Mouse (Mus musculus): ENCODE results near the gene Xkrx. TPM values are rescaled to one million over a fixed set of nuclear protein-coding genes. Genes with fewer than 3 reads are reported as not detected.
"Not testable (repeated sequence)": the region's sequence is repeated elsewhere in the genome, so short reads cannot be mapped to it uniquely, and the experiment has no call there.

The Xkrx gene
- total RNA-seq (2014; rRNA removed) (0.05 and 0.24 TPM in 2 replicates), polyA plus RNA-seq (2015; fragmentation: Nextera tagmentation; extraction: Ambion mirVana) (0.79 and 0.98 TPM in 2 replicates)

GRCm38 (mm10) chrX:134162043-134162720 is at the start of gene Xkrx:
Gene Xkrx, minus strand, starts transcription at chrX:134162076.
- peak within 1 kb of the TSS; percentile 52 for H3K4me2 ChIP-seq (ENCODE audit: low read depth, low read length, poor library complexity, severe bottlenecking)

GRCm38 (mm10) chrX:134211151-134211642 is 49.3 kb upstream of the Xkrx start:
- no peak overlapping the region for H3K27ac ChIP-seq (ENCODE audit: low read depth, low read length)
- 67% methylated on average over 7 of the region's 7 CpGs for WGBS
- no peak for DNase-seq (ENCODE audit: low spot score)
- no peak overlapping the region for H3K9ac ChIP-seq (replicated peaks; ENCODE audit: low read length, poor library complexity, severe bottlenecking)
- TF ChIP-seq CTCF (IDR thresholded peaks at IDR 0.05): no peak
- H3K4me3 ChIP-seq (ENCODE audit: low read depth, low read length): no peak overlapping the region
- no peaks in the 10 kb centered on the region for H3K36me3 ChIP-seq (ENCODE audit: insufficient read depth, low read length)
- no peak overlapping the region for H3K4me2 ChIP-seq (ENCODE audit: low read depth, low read length, poor library complexity, severe bottlenecking)
- no peaks in the 10 kb centered on the region for H3K4me1 ChIP-seq (ENCODE audit: insufficient read depth, low read length)
- H3K27me3 ChIP-seq (ENCODE audit: insufficient read depth, low read length): no peaks in the 10 kb centered on the region
- H3K9me3 ChIP-seq (ENCODE audit: low read length): no peaks in the 10 kb centered on the region
- no peak for ATAC-seq (ENCODE audit: low FRiP score)

More at GRCm38 (mm10) chrX:134162043-134162720, at the start of gene Xkrx:
- Histone ChIP-seq H3K27me3 (ENCODE audit: insufficient read depth, low read length) (0 out of 2 replicates have a peak, but pooled peaks cover 5% of the 10 kb centered on the region), H3K9me3 (ENCODE audit: low read length) (no peaks in the 10 kb centered on the region), H3K4me3 (ENCODE audit: low read depth, low read length) (peak within 1 kb of the TSS; percentile 36), H3K9ac (replicated peaks; ENCODE audit: low read length, poor library complexity, severe bottlenecking) (no peak within 1 kb of the TSS), H3K27ac (ENCODE audit: low read depth, low read length) (no peak within 1 kb of the TSS), H3K4me1 (ENCODE audit: insufficient read depth, low read length) (no peaks in the 10 kb centered on the region), H3K36me3 (ENCODE audit: insufficient read depth, low read length) (no peaks in the 10 kb centered on the region)
- WGBS: 43% methylated on average over 16 of the region's 16 CpGs
- no peak for ATAC-seq (ENCODE audit: low FRiP score)
- DNase-seq (ENCODE audit: low spot score): no peak
- TF ChIP-seq CTCF (IDR thresholded peaks at IDR 0.05): no peak

- no peaks in the 10 kb centered on the region for H3K9me3 ChIP-seq (ENCODE audit: low read length)
- ATAC-seq (ENCODE audit: low FRiP score) (no peak), DNase-seq (ENCODE audit: low spot score) (no peak)
- H3K4me1 ChIP-seq (ENCODE audit: insufficient read depth, low read length): no peaks in the 10 kb centered on the region
- no peak overlapping the region for H3K9ac ChIP-seq (replicated peaks; ENCODE audit: low read length, poor library complexity, severe bottlenecking)
- no peaks in the 10 kb centered on the region for H3K36me3 ChIP-seq (ENCODE audit: insufficient read depth, low read length)
- no peak overlapping the region for H3K27ac ChIP-seq (ENCODE audit: low read depth, low read length)
- WGBS: 81% methylated on average over 2 of the region's 2 CpGs
- no peaks in the 10 kb centered on the region for H3K27me3 ChIP-seq (ENCODE audit: insufficient read depth, low read length)
- no peak for TF ChIP-seq CTCF (IDR thresholded peaks at IDR 0.05)
- no peak overlapping the region for H3K4me3 ChIP-seq (ENCODE audit: low read depth, low read length)
- H3K4me2 ChIP-seq (ENCODE audit: low read depth, low read length, poor library complexity, severe bottlenecking): no peak overlapping the region
Measured at GRCm38 (mm10) chrX:134208491-134208890, 46.6 kb upstream of the Xkrx start.

GRCm38 (mm10) chrX:134187201-134187600 is 25.3 kb upstream of the Xkrx start, which contains the start of gene Arl13a:
Gene Arl13a, plus strand, starts transcription at chrX:134187501.
- not testable (repeated sequence) for H3K4me2 ChIP-seq (ENCODE audit: low read depth, low read length, poor library complexity, severe bottlenecking); ATAC-seq (ENCODE audit: low FRiP score); H3K27ac ChIP-seq (ENCODE audit: low read depth, low read length); H3K9ac ChIP-seq (replicated peaks; ENCODE audit: low read length, poor library complexity, severe bottlenecking); H3K4me3 ChIP-seq (ENCODE audit: low read depth, low read length); H3K36me3 ChIP-seq (ENCODE audit: insufficient read depth, low read length); H3K27me3 ChIP-seq (ENCODE audit: insufficient read depth, low read length); H3K4me1 ChIP-seq (ENCODE audit: insufficient read depth, low read length); H3K9me3 ChIP-seq (ENCODE audit: low read length); DNase-seq (ENCODE audit: low spot score)
- 90% methylated on average over 8 of the region's 9 CpGs for WGBS

GRCm38 (mm10) chrX:134174699-134175098 is 12.8 kb upstream of the Xkrx start:
- no peak overlapping the region for H3K9ac ChIP-seq (replicated peaks; ENCODE audit: low read length, poor library complexity, severe bottlenecking)
- H3K36me3 ChIP-seq (ENCODE audit: insufficient read depth, low read length): no peaks in the 10 kb centered on the region
- no peak overlapping the region for H3K27ac ChIP-seq (ENCODE audit: low read depth, low read length)
- DNase-seq (ENCODE audit: low spot score) (no peak), ATAC-seq (ENCODE audit: low FRiP score) (no peak)
- H3K27me3 ChIP-seq (ENCODE audit: insufficient read depth, low read length): no peaks in the 10 kb centered on the region
- H3K4me3 ChIP-seq (ENCODE audit: low read depth, low read length): no peak overlapping the region
- no peak for TF ChIP-seq CTCF (IDR thresholded peaks at IDR 0.05)
- H3K4me1 ChIP-seq (ENCODE audit: insufficient read depth, low read length): no peaks in the 10 kb centered on the region
- H3K9me3 ChIP-seq (ENCODE audit: low read length): no peaks in the 10 kb centered on the region
- 95% methylated on average over 1 of the region's 1 CpGs for WGBS
- H3K4me2 ChIP-seq (ENCODE audit: low read depth, low read length, poor library complexity, severe bottlenecking): no peak overlapping the region

- Histone ChIP-seq H3K9ac (replicated peaks; ENCODE audit: low read length, poor library complexity, severe bottlenecking) (no peak overlapping the region), H3K4me1 (ENCODE audit: insufficient read depth, low read length) (no peaks in the 10 kb centered on the region), H3K4me2 (ENCODE audit: low read depth, low read length, poor library complexity, severe bottlenecking) (no peak overlapping the region), H3K27ac (ENCODE audit: low read depth, low read length) (no peak overlapping the region), H3K27me3 (ENCODE audit: insufficient read depth, low read length) (no peaks in the 10 kb centered on the region), H3K4me3 (ENCODE audit: low read depth, low read length) (no peak overlapping the region), H3K36me3 (ENCODE audit: insufficient read depth, low read length) (no peaks in the 10 kb centered on the region), H3K9me3 (ENCODE audit: low read length) (no peaks in the 10 kb centered on the region)
- TF ChIP-seq CTCF (IDR thresholded peaks at IDR 0.05): no peak
- DNase-seq (ENCODE audit: low spot score) (no peak), ATAC-seq (ENCODE audit: low FRiP score) (no peak)
- WGBS: 95% methylated on average over 1 of the region's 1 CpGs
Measured at GRCm38 (mm10) chrX:134170584-134170983, 8.7 kb upstream of the Xkrx start.
